Mouse (Mus musculus): ENCODE measurements around the gene Vwa3b.
"Not testable (repeated sequence)": the region's sequence is repeated elsewhere in the genome, so short reads cannot be mapped to it uniquely, and the experiment has no call there.

Gene Vwa3b

DNA sequence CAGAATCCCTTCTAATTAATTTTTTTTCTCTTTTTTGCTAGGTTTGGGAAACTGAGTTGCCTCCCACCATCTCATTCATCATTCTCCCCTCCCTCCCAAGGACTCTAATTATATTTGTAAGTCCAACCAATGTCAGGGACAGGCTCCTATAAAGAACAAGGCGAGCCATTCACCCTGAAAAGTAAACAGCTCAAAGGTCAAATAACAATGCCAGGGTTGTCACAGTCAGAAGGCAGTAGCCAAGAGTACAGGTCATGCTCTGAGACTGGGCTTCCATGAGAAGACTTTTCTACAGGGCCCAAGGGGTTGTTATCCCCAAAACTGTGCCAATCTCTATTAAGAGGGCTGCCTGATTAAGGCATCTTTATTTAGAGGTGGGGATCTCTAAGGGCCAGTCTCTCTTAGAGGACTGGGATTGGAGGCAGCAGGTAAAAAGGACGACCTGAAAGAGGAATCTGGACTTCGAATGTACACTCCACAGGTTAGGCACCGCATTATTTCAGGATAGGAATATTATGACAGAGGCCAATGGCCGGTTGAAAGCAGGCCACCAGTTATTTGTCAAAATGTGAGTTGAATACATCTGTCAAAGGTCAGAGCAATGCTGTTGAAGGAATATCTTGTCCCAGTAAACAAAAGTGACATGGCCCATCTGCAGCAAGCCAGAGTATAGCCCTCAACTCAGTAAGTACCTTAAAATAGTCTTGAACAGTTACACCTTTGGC is at the start of gene Vwa3b:
Gene Vwa3b, plus strand, starts transcription at position 635 of the 725 bp plus-strand sequence.
- no peak for DNase-seq

DNA sequence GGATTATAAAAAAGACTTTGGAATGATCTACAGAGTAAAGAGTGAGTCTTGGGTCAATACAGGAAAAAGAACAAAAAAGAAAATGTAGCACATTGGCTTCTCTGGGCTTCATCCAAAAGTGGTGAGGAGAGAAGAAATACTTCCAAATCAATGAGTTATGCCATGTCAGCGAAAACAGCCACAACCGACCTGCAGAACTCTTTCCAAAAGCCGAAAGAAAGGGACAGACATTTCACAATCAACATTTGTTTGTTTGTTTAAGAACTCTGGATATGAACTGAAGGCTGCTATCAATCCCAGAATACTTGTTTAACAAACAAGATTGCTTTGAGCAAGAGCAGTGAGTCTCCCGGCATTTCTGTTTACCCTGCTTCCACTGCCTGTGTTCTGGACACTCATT is 49.6 kb upstream of the Vwa3b start:
- no peak for DNase-seq

DNA sequence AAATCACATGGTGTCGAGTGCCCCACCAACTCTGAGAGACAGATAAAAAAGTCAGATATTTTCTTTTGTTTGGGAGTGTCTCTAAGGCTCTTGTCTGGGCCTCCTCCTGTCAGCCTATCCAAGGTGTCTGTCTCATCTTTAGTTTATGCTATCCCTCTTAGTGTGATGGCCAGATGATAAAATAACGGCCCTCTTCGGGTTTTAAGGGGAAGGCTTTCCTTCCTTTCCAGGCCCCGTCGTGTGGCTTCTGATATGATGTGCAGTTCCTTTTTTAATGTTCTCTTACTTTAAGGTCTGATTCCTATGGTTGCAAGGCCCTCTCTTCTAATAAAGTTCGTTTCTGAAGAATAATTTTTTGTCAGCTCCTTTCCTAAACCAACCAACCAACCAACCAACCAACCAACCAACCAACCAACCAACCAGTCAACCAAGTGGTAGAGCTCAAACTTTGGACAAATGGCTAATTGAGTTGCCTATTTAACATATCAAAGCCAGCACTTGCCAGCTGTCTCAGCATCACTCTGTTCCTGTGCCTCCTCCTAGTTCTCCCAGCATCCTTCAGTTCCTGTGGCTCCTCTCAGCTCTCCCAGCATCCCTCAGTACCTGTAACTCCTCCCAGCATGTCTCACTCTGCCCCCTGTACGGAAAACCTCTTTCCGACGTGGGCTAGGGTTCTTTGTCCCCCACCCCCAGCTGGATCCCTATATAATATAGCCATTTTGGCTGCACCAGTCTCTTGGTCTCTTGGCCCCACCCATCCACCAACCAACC is 44.0 kb upstream of the Vwa3b start:
- no peak for DNase-seq

DNA sequence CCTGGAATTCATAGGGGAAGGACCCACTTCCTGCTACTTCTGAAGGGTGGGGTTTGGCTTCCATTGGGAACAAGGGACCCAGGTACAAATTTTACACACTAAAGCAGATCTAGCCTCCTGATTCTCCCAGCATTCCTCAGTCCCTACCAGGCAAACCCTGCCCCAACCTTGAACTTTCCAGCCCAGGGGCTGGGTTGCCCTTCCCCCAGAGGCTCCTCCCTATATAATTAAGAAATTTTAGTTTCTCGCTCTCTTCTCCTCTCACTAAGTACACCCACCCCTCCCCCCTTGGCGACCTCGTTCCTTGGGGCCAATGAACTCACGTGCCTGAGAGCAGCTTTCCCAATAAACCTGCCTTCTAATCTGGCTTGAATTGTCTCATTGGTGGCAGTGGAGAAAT is 42.6 kb upstream of the Vwa3b start:
- no peak for DNase-seq

DNA sequence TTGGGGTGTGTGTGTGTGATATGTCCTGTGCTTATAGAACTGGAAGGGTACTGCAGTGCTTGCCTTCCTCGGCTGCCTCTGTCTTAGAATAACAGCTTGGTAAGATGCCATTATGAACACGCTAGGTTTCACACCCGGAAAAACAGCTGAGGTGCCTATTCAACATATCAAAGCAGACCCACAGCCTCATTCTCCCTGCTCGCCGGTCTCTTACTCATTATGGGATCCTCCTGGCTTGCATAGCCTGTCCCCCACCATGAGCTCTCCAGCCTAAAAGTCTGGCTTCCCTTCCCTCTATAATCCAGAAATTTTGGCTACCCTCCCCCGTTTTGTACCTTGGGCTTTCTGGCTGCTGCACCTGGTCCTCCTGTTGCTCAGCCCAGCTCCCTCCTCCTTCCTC is 42.0 kb upstream of the Vwa3b start:
- no peak for DNase-seq

DNA sequence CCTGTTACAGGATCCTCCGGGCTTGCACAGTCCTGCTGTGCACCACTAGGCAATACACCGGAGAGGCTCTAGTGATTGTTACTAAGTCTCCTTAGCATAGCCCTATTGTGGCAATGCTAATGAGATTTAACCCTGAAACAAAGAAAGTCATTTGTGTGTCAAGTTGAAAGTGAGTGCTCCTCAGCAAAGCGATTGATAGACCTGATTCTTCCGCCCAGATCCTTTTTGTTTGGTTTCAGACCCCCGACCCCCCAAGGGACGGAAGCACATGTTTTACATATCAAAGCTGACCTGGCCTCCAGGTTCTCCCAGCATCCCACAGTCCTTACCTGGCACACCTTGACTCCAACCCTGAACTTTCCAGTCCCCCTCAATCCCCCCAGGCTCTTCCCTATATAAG is 40.5 kb upstream of the Vwa3b start:
- no peak for DNase-seq

DNA sequence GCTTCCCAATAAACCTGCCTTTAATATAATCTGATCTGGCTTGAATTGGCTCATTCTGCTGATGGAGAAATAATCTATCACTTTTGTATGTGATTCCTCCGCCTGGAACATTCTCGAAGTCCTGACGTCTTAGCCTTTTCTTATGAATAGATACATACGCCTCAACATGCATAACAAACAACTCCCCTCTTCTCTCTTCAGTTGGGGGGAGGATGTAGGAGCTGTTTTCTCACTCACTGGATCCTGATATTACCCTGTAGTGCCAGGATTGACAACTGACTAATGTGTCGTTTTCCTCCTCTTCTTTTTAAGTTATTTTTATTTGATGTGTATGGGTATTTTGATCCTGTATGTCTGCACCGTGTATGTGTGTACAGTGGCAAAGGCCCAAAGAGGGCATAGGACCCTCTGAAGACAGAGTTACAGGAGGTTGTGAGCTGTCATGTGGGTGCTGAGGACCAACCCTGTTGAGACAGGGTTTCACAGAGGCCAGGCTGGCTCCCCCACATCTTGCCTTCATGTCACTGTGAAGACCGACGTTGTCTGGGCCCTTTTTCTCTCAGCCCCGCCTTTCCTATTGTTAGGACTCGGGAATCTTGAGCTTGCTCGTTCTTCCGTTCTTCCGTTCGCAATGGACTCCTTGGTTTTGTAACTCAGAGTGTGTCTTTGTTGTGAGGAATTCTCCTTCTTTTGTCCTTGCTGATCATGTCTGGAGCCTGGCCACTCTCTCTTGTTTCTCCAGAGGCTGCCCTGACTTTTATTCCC is 39.8 kb upstream of the Vwa3b start:
- no peak for DNase-seq

DNA sequence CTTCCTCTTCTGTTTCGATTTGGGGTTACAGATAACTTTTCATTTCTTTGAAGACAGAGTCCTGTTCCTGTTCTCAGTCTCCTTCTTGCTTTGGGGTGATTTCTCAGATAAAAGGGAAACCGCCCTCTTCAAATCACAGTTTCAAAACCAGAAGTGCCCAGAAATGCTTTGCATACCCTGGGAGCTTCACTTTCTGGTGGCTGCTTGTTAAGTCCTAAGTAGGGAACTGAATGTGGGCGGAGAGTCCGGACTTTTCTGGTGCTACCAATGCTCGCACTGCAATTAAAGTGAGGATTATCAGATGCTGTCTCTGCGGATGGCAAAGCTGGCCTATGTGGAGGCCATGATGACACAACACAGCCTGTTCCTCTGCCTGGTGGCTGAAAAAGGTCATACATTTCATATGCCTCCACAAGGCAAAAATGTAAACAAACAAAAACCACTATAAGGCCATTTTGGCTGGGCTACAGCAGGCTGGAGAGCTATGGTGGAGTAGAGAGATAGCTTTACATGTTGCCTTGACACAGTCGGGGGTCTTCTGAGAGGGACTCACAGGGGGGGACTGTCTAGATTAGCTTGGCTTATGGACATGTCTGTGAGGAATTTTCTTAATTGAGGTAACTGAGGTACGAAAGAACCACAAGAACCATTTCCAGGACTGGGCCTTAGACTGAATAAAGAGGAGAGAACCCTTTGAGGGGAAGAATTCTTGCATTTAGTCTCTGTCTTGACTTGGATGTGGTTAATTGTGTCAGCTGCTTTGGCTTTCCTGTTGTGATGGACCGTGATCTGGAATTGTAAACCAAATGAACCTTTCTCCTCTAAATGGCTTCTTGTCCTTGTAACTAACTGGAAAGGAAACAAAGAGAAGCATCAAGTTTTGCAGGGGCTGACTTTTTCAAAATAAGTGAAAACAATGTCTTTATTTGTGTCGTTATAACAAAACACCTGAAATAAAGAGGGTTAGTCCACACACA is 38.9 kb upstream of the Vwa3b start:
- no peak for DNase-seq

DNA sequence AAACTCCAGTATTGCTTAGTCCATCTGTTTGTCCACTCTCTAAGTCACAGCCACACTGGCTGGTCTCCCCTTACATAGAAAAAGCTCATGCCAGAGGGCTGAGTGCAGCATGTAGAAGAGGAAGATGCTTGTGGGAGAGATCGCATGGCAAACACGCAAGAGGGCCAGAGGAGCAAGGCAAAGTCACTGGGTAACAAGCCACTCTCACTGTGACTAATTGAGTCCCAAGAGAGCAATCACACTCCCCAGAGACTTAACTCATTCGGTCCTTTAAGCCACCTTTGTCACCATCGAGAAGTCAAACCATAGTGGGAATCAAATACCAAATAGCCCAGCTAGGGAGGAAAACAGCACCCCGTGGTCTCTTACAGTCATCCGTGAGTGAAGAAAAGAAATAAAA is 38.2 kb upstream of the Vwa3b start:
- no peak for DNase-seq

DNA sequence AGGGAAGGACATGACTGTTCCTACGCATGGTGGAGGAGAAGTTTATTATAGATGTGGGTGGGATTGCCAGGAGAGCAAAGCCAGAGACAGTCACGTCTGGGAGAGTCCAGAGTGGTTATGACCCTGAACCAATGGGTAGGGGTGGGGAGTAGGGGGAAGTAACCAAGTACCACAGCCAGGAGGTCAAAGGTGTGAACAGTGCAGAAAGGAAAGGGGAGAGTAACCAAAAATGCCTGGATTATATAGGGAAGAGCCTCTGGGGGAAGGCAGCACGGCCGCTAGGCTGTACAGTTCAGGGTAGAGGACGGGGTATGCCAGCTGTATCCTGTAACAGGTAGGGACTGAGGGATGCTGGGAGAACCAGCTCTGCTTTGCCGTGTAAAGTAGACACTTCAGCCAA is 37.8 kb upstream of the Vwa3b start:
- no peak for DNase-seq

DNA sequence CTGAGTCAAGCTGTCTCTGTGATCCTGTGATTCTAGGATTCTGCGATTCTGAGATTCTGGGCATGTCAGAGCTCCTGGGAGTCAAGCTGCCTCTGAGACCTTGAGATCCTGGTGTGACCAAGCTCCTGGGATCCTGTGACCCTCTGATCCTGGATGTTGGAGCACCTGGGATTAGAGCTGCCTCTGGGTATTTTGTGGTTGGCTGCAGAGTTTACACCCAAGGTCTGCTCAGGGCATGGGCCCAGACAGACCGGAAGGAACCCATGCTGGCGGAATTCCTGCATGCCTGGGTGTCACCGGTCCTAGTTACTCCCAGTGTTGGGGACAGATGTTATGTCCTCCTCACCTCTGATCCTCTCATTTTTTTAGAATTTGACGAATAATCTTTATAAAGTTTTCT is 32.1 kb upstream of the Vwa3b start:
- DNase-seq = no peak

DNA sequence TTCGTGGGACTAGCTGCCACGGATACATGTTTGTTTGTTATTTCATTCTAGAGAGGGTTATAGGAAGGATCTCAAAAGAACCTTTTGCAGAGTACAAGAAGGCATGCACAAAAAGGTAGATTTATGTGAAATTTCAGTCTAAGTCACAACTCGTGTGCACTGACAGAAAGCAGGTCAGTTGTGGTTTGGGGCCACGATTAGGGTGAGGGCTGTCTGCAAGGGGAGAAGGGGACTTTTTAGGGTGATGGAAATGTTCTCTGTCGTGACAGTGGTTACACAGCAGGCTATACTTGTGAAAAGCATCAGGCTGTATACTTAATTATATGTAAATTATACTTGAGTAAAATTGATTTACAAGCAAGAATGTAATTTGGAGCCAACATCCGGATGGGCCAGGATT is 30.6 kb upstream of the Vwa3b start:
- no peak for DNase-seq

DNA sequence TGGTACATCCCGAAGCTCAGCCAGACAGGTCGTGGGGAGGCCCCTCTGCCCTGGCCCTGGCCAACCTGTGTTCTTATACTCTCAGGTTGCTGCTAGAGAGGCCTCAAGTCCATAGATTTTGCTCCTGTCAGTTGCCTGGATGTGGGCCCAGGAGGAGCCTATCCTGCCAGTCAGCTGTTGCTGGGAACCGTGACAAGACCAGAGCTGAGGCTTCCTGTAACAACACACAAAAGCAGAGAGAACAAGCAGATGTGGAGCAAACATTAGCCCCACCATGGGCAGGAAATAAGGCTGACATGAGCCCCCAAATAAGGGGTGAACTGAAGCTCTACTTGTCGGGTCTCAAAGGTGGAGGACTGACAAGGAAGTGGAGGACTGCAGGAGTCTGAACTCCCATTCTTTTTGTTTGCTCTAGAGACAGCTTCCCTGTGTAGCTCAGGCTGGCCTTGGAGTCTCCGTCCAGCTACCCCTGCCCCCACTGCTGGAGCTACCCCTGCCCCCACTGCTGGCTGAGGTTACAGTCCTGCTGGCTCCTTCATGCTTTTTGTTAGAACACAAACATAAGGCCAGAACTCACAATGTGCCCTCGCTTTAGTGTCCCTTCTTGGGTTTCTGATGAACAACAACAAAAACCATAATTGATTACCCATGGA is 29.7 kb upstream of the Vwa3b start:
- peak; percentile 1 for DNase-seq

DNA sequence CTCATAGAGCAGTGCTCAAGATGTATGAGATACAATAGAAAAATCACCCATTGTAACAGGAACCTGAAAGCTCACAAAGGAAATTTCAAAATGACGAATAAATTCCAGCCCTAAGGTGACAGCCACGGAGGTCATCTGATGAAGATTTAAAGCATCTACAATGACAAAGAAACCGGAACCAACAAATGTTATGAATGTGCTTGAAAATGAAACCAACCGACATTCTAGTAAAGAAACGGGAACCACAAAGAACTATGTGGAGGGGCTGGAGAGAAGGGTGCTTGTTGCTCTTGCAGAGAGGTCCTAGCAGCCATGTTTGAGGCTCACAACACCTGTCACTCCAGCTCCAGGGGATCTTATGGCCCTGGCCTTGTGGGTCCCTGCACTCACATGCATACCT is 26.1 kb upstream of the Vwa3b start:
- no peak for DNase-seq

DNA sequence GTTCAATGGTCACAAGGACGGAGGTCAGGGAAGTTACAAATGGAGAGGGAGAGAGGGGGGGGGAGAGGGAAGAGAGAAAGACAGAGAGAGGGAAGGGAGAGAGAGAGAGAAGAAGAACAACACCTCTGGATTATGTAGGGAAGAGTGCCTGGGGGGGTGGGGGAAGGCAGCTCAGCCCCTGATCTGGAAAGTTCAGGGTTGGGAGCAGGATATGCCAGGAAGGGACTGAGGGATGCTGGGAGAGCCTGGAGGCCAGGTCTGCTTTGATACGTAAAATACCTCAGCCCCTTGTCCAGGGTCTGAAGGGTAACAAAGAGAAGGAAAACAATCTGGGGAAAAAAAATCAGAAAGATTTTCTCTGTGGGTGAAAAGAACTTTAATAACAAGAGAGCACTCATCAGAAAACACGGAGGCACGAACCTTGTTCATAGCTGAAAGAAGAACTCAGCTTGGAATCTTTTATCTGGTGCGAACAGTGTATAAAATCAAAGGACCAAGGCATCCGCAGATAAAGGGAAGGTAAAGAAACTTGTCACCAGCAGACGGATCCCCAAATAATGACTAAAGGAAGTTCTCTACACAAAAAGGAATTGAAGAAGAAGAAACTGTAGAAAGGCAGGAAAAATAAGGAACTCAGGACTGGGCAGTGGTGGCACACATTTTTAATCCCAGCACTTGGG is 24.6 kb upstream of the Vwa3b start:
- no peak for DNase-seq

DNA sequence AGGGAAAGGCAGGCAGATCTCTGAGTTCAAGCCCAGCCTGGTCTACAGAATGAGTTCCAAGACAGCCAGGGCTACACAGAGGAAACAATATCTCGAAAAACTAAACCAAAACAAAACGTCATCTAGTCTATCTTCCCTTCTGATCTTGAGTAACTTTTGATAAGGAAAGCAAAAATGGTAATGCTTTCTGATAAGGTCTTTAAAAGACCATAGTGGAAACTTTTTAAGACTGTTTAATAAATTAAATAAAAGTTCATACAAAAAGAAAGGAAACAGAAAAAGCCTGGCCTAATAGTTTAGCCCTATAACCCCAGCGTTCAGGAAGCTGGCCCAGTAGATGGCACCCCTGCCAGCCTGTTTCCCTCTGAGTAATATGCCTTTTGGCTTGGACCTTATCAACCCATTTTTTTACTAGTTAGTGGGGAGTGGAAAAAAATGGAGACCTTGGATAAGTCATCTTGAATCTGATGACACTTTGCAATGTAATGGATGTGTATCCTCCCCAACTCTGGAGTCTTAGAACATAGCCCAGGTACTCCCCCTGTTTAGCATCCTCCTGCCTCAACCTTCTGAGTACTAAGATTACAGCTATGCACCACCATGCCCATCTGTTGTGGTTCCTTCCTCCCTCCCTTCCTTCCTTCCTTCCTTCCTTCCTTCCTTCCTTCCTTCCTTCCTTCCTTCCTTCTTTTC is 23.9 kb upstream of the Vwa3b start:
- no peak for DNase-seq

DNA sequence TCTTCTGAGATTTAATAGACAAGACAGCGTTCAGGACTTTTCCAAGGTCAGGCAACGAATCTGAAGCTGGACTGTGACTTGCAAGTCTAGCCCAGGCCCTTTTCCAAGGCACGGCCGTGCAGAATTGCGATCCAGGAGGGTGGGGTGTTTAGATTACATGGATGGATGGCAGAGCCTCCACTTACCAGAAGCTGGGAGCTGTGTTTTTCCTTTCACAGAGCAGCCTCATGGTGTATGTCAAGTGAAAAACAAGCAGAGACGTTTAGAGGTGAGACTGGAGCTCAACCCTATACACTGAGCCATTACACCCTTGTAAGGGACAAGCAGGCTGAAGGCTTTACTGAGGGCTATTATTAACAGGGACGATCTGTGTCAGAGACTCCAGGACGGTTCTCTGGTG is 21.9 kb upstream of the Vwa3b start:
- DNase-seq = no peak

DNA sequence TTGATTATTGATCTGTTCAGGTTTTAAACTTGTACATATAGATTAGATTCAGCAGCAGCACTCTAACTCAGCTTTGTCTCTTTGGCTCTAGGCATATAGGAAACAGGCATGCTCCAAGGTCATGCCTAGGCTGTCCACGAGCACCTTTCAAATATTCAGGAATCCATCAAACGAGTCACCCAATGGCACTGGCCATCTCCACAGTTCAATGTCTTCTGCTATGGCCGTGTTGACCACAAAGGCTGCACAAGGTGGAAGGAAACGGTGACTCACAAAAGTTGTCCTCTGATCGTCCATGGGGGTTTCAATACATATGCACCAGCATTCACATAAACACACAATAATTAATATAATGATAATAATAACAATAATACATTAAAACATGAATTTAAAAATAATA is 21.4 kb upstream of the Vwa3b start:
- DNase-seq = no peak

DNA sequence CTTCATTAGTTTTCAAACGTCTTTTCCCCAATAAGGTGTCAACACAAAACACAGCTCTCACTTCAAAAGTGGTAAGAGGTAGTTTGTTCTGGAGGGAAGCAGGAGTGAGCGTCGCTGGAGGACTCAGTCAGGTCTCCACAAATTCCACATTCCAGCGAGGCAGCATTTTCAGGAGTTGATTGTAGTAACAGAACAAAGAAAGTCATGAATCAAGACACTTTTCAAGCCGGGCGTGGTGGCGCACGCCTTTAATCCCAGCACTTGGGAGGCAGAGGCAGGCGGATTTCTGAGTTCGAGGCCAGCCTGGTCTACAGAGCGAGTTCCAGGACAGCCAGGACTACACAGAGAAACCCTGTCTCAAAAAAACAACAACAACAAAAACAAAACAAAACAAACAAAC is 19.9 kb upstream of the Vwa3b start:
- not testable (repeated sequence) for DNase-seq

DNA sequence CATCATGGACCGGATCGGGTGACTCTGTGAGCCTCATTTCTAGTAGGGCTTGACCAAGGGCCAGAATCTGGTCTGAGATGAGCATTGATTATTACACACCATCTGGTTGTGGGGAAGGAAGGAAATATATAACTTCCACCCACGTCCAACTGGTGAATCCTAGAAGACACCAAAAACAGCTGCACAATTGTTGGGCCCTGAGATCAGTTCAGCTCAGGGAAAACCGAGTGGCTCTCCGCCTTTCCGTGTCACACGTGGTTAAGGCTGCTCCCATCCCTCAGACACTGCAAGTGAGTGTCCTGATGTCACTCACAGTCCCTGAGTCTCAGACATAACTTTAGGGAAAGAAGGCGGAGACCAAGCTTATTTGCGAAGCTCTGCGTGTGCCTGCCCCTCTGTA is 16.5 kb upstream of the Vwa3b start:
- no peak for DNase-seq

DNA sequence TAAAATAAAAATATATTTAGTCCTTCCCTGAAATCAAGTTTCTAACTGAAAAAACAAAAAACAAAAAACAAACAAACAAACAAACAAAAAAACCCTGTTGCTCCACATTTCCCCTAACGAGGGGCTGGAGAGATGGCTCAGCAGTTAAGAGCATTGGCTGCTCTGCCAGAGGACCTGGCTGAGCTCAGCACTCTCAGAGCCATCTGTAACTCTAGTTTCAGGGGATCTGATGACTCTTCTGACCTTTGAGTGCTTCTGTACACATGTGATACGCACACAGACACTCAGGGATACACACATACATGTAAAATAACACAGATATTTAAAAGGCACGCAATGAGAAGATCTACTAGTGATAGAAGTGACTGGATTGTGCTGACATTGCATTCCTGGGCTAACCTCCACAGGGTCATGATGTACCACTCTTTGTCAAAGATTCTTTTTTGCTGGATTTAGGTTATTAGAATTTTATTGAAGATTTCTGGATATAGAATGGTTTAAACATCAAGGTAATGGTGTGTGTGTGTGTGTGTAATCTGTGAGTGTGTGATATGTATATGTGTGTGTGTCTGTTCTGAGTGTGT is 14.7 kb upstream of the Vwa3b start:
- DNase-seq = no peak

All from cerebellum, adult 8-10 months (tissue).